Mouse (Mus musculus) olfactory bulb, adult 2 months (tissue): Measurements from ENCODE around the gene Olfr517.

Source experiments
- CTCF ChIP-seq: fragments of 200-500 bp; IDR thresholded peaks from 2 replicates; pipeline ENCODE4 v1.5.1; 2012; ENCODE audit warnings: low read depth, mild to moderate bottlenecking, low read length, moderate library complexity; ENCODE audit not compliant: insufficient read depth
- POLR2A ChIP-seq: fragments of 200-500 bp; IDR thresholded peaks from 2 replicates; pipeline ENCODE4 v1.6.1; 2012; ENCODE audit warnings: mild to moderate bottlenecking, low read depth, low read length, moderate library complexity; ENCODE audit not compliant: insufficient read depth

- TF ChIP-seq CTCF (no peak), POLR2A (no peak)
Measured at GRCm38 (mm10) chr7:108872279-108872678, at the start of gene Olfr517.
